Mouse (Mus musculus) central nervous system, embryonic 14 days (tissue): ENCODE results near the gene Urb2. TPM values are rescaled to one million over a fixed set of nuclear protein-coding genes. Genes with fewer than 3 reads are reported as not detected.

Experiments
- polyA plus RNA-seq: library from polyadenylated mRNA; depleted of rRNA; stranded (reverse); fragments of >200 nt; gene quantifications from 2 replicates; pipeline ENCODE4 v1.2.3, GENCODE M21; 2012; rRNA removed

Gene Urb2
- polyA plus RNA-seq: 8.2 and 8.6 TPM in 2 replicates

DNA sequence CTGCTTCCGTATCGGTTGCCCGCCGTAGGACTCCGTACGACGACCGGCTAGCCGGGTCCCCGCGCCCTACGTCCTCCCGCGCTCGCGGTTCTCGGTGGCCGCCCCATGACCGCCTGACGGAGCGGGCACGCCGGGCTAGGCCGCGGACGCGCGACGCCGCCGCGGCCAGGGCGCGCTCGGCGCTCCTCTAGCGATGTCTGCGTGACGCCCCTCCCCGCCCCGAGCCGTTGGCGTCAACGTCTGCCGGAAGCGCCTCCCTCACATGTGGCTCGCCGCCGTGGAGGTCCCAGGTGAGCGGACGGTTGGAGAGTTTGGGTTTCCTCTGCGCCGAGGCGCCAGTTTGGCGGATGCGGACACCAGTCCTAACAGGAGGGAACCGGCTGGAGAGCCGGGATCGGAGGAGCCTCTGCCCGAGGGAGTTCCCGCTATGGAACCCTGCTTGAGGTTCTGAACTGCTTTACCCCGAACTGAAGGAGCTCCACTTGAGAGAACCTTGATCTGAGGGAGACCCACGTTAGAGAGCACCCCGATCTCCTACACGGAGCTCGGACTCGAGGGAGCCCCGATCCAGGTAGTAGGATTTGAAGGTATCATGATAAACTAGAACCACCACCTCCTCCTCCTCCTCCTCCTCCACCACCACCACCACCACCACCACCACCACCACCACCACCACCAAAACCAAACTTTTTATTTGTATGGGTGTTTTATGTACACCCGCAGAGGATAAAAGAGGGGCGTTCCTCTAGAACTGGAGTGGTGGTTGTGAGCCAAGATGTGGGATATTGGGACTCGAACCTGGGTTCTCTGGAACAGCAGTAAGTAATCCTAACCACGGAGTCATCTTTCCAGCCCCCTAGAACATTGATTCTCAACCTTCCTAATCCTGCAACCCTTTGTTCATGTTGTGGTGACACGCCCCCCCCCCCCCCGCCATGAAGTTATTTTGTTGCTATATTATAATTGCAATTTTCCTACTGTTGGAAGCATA lies at the start of gene Urb2, which contains the start of gene Taf5l:
Gene Urb2, plus strand, starts transcription at position 272 of the 991 bp plus-strand sequence.
Gene Taf5l, minus strand, starts transcription at position 161 of the 991 bp plus-strand sequence.

DNA sequence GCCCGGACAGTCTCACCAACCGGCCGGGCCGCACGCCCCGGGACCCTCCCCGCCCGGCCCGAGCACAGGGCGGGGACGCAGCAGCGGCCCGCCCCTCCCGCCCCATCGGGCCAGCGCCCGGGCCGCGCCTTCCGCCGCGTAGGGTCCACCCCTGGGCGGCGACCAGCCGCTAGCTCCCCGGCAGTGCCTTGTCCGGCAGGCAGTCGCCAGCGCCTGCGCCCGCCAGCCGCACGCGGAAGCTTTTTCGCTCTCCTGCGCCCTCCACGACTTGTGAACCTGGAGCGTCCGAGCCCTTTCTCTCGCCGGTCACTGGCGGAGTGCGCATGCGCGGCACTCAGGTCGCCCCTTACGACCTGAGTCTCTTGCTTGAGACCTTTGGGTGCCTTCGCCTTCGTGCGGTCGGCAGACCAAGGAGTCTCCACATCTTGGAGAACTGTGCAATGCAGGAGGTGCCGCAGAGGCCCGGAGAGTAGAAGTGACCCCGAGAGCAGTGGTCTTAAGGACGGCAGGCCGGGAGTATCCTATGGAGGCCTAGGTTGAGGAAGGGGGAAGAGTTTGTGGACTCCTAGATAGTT lies 38.4 kb upstream of the Urb2 start, which contains the start of gene Abcb10:
Gene Abcb10, minus strand, starts transcription at position 297 of the 575 bp plus-strand sequence.

Other genes with a start within 250 kb of the Urb2 start
- gene Rab4a, start 215.5 kb upstream of the Urb2 start, polyA plus RNA-seq: 44.3 and 46.5 TPM in 2 replicates
- gene Ccsap, start 161.3 kb upstream of the Urb2 start, polyA plus RNA-seq: 6.8 and 8.1 TPM in 2 replicates
- 4.4 and 144 TPM in 2 replicates for gene Acta1, start 126.8 kb upstream of the Urb2 start, polyA plus RNA-seq
- gene Nup133, start 72.2 kb upstream of the Urb2 start, polyA plus RNA-seq: 24.1 and 26.7 TPM in 2 replicates
- gene Abcb10, start 38.4 kb upstream of the Urb2 start, polyA plus RNA-seq: 15.6 and 16.7 TPM in 2 replicates
- 28.0 and 28.2 TPM in 2 replicates for gene Taf5l, start 111 bp upstream of the Urb2 start, polyA plus RNA-seq
- gene Galnt2, start 209.9 kb downstream of the Urb2 start, polyA plus RNA-seq: 43.7 and 46.1 TPM in 2 replicates